Mouse (Mus musculus) E14TG2a.4 (cell line): ENCODE measurements at regions not wholly inside any gene's neighbourhood (a gene's known extent, or its start where the extent isn't known, plus 50 kb on each side); places are given as distances from the start of the nearest gene placed in this dataset.
"Not testable (repeated sequence)": the region's sequence is repeated elsewhere in the genome, so short reads cannot be mapped to it uniquely, and the experiment has no call there.

Experiments used
- H3K27me3 ChIP-seq: 2 replicates; pipeline ENCODE4 v1.6.1; 2014; ENCODE audit warnings: low read length, control low read depth; ENCODE audit not compliant: insufficient read depth
- H3K36me3 ChIP-seq: 2 replicates; pipeline ENCODE4 v1.6.1; 2014; ENCODE audit warnings: low read length, control low read depth; ENCODE audit not compliant: insufficient read depth
- H3K4me1 ChIP-seq: replicated peaks from 2 replicates; pipeline ENCODE4 v1.6.1; 2014; ENCODE audit warnings: low read depth, low read length, control low read depth
- H3K4me3 ChIP-seq: replicated peaks from 2 replicates; pipeline ENCODE4 v1.5.1; 2014; ENCODE audit warnings: mild to moderate bottlenecking, low read length
- H3K9me3 ChIP-seq: 2 replicates; pipeline ENCODE4 v1.6.1; 2014; ENCODE audit warnings: low read length, control low read depth

DNA sequence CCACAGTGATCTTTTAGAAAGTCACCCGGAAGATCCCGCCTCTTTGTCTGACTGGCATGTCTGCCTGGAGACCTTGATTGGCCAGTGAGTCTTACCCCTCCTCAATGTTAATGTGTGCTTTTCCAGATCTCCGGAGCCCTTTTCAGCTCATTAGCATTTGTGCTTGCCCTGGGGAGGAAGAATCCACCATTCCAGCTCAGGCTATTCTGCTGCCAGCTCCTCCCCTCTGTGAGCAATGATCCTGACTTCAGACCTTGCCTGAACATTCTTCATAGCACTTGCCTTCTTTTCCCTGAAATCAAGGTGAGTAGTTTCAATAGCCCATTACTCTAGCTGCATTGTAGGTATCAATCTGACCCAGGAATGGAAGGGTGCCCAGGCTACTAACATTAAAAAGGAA is 102.2 kb upstream of the Gm10767 start:
- H3K36me3 ChIP-seq, H3K4me3 ChIP-seq, H3K27me3 ChIP-seq, H3K4me1 ChIP-seq, H3K9me3 ChIP-seq: not testable (repeated sequence)

DNA sequence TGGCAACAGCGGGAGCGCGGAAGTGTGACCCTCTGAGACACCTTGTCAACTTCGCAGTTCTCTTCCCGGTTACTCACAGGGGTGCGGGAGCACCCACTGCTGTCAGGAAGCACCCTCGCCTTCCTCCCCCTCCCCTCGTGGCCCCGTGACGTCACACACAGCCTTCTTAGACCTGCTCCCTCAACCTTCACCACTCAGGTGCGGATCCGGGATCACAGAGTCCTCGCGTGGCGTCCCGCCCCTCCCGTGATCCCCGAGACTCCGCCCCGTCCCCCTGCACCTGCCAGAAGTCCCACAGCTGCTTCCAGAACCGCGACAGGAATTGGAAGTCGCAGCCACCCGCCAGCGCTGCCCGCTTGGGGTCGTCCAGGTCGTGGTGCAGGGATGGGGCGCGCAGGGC is 97.1 kb upstream of the Gm10767 start:
- not testable (repeated sequence) for H3K4me1 ChIP-seq, H3K9me3 ChIP-seq
- H3K4me3 ChIP-seq: peak overlapping the region; percentile 73

More for the DNA sequence above, 97.1 kb upstream of the Gm10767 start:
- H3K27me3 ChIP-seq, H3K36me3 ChIP-seq: not testable (repeated sequence)
